Mouse (Mus musculus) cerebellum, adult 2 months (tissue): ENCODE results near the gene Atf7.

ENCODE experiments used
- CTCF ChIP-seq: fragments of 200-500 bp; IDR thresholded peaks from 2 replicates; pipeline ENCODE4 v1.5.1; 2011; ENCODE audit warnings: low read depth, mild to moderate bottlenecking, control low read depth, low read length, moderate library complexity, borderline replicate concordance; ENCODE audit not compliant: insufficient read depth
- POLR2A ChIP-seq: fragments of 200-500 bp; IDR thresholded peaks from 2 replicates; pipeline ENCODE4 v1.6.1; 2011; ENCODE audit warnings: low read length, control low read depth, borderline replicate concordance; ENCODE audit not compliant: insufficient read depth

GRCm38 (mm10) chr15:102583708-102584383 is 41.4 kb downstream of the Atf7 start:
- no peak for TF ChIP-seq CTCF
- TF ChIP-seq POLR2A, result no peak
